In the genomic region with DNA sequence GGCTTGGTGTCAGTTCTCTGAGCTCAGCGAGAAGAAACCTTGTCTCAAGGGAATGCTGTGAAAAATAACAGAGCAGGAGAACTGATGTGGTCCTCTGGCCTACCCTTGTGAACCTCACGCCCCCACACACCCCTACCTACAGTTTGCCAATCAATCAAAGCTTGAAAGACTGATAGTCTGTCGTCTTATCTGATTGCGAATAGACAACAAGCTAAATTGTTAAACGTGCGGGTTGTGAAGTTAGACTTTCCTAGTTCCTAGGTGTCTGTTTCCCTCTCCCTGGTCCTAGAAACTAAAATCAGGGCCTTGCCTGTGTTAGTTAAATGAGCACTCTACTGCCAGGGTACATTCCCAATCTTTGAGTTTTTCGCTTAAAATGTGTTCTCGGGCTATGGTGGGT, we compare ENCODE assay signal across 1 mouse cellular context.
TF ChIP-seq lines count a peak whose summit lies in the region.

No protein-coding gene starts in this region.

TF ChIP-seq in CH12.LX, 34 proteins besides CTCF, POLR2A, EP300 and RAD21:
- TF ChIP-seq ELF1 (IDR thresholded peaks at IDR 0.05; ENCODE audit: low read depth, low read length) (no peak), JUND (conservative IDR thresholded peaks at IDR 0.05; ENCODE audit: low read depth, low read length) (no peak), SIN3A (IDR thresholded peaks at IDR 0.05; ENCODE audit: low read length) (no peak), PAX5 (IDR thresholded peaks at IDR 0.05; ENCODE audit: low read length) (no peak), HCFC1 (IDR thresholded peaks at IDR 0.05; ENCODE audit: low read depth, low read length) (no peak), ZC3H11A (IDR thresholded peaks at IDR 0.05; ENCODE audit: low read depth, low read length) (no peak), ETS1 (conservative IDR thresholded peaks at IDR 0.05; ENCODE audit: low read depth, low read length) (no peak), ZNF384 (IDR thresholded peaks at IDR 0.05; ENCODE audit: low read depth, low read length) (no peak), BHLHE40 (IDR thresholded peaks at IDR 0.05; ENCODE audit: low read depth, low read length) (no peak), KAT2A (IDR thresholded peaks at IDR 0.05; ENCODE audit: insufficient replicate concordance, low read length) (no peak), RCOR1 (conservative IDR thresholded peaks at IDR 0.05; ENCODE audit: low read depth, low read length) (no peak), CHD1 (IDR thresholded peaks at IDR 0.05; ENCODE audit: low read depth, low read length) (no peak), JUN (IDR thresholded peaks at IDR 0.05; ENCODE audit: insufficient read depth, low read depth, low read length) (no peak), MYC (IDR thresholded peaks at IDR 0.05; ENCODE audit: low read depth, low read length) (no peak), NRF1 (IDR thresholded peaks at IDR 0.05; ENCODE audit: low read depth, low read length) (no peak), TBP (conservative IDR thresholded peaks at IDR 0.05; ENCODE audit: low read depth, low read length) (no peak), MAX (IDR thresholded peaks at IDR 0.05; ENCODE audit: low read length) (no peak), USF2 (conservative IDR thresholded peaks at IDR 0.05; ENCODE audit: low read depth, low read length) (no peak), TCF12 (IDR thresholded peaks at IDR 0.05; ENCODE audit: low read depth, low read length) (no peak), NELFE (IDR thresholded peaks at IDR 0.05; ENCODE audit: low read depth, low read length) (no peak)
